Mouse (Mus musculus) urinary bladder, postnatal 36 days (tissue): Measurements from ENCODE around the gene Gm10401.
A peak's percentile ranks its signal among the peaks of the same experiment; 100 is the strongest.

Experiments used
- DNase-seq, 2 experiments: peaks; one replicate each; pipeline ENCODE4 v3.0.0; 2022; ENCODE audit warnings: low spot score in 2 of 2, mixed read lengths in 1 of 2

Gm10401 gene

DNA sequence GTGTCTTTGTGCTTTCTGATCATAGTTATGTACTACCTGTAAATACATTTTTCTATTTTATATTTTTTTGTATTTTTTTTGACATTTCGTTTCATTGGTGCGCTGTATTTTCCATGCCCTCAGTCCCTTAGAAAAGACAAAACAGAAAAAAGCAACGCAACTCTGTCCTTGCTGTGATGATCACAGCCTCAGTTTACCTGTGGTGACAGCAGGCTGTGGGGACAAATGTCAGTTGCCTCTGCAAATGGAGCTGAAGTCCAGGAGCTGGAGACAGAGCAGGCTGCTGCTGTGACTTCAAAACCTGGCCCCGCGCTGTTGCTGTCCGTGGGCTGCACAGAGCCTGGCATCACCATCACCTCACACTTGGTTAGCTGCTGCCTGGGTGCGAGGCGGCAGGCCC lies at the start of gene Gm10401:
Gene Gm10401, minus strand, starts transcription at position 101 of the 400 bp plus-strand sequence.
- no peak for DNase-seq

DNA sequence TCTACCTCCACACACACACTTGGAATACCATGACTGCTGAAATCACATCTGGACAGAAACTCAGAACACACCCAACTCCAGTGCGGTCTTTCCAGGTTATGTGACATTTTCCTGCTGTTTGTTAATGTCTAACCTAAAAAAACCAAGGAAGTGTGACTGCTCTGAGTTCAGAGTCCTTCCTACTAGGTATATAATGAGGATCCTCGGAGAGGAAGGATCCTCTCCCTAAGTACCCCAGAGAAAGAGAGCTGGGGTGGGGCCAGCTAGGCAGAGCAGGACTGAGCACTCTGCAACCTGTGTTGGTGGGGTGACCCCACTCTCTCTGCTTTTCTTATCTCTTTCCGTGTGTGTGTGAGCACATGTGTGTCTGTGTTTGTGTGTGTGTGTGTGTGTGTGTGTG lies 49.3 kb upstream of the Gm10401 start:
- no peak for DNase-seq

DNA sequence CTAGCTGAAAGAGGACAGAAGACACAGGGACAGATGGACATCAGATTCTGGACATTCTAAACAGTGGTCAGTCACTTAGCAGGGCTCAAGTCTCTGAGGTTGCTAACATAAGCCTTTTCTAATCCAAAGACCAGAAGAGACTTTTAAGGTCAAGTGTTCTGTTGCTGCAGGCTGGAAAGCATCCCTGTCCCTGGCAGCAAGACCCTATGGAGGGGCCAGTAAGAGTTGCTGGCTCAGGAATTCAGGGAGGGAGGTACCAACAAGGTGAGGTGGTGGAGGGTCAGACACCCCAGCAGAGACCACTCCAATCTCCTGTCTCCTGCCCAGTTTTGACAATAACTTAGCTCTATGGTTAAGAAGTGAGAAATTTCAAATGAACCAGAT lies 48.6 kb upstream of the Gm10401 start:
- no peak for DNase-seq

DNA sequence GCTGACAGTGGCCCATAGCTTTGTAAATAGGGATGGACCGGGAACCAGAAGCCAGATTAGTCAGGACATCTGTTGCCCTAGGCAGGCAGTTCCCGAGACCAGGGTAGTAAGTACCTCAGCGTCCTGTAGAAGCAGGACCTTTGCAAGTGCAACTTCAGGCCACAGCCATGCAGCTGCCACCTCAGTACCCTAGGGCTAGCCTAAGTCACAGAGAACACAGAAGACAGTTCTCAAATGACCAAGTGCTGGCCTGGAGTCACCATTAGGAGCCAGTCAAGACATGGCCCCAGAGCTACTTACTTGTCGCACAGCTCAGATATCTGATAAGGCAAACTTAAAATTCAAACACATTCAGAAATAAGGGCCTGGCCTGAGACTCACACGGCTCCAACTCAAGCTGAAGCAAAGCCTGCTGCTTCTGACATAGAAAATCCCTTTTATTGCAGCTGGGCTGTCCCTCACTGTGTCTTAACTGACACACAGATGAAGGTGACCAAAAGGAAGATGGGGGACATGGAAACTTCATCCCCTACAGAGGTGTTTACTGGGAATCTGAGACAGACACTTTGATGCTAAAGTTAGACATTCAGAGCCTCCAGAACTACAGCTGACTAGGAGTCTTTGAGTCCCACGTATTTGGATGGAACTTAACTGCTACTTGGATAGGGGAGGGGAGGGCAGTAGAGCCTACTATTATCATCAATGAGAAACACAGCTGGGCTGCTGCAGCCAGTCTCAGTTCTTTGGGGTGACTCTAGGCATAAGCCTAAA lies 48.1 kb upstream of the Gm10401 start:
- DNase-seq = no peak

DNA sequence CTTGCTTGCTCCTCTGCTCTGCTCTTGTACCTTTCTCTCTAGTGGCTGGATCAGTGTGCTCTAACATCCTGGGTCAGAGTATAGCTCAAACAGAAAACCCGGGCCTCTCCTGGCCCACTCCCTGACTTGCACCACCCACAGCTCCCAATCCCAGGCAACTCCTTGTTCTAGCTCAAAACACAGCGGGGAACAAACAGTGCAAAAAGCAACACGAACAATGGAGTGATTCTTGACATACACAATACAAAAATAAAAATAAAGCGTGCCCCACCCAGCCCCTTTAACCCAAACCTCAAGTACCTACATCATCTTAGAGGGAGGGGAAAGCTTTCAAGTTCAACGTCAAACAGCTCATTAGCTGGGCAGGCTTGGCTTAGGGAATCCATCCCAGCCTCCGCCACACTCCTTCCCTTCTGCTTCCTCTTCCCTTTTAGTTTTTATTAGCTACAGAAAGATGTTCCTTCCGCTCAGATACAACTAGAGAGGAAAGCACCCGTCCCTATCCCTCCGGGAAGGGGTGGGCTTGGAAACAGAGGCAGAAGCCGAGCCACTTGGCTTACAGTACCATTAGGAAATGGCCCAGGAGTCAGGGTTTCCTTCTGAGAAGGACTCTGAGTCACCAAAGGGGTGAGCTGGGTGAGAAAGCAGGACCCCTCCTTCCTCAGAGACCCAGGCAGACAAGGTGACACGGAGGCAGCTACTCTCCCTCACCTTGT lies 47.3 kb upstream of the Gm10401 start:
- DNase-seq = no peak

DNA sequence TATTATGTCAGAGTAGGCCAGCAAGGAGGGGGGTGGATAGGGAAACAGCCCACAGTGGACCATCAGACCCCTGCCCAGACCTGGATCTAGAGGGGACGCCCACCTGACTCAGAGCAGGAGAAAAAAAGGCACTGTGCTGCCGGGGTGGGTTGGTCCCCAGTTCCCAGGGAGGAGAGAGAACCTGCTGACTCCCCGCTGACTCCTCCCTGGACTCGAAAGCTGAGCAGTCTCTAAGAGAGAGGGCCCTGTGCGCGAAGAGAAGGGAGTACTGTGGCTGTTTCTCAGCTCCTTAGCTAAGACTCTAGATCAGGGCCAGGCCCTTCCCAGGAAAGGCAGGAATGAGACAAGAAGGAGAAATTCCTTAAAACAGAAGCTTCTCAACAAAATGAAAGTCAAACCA lies 46.4 kb upstream of the Gm10401 start:
- no peak for DNase-seq

DNA sequence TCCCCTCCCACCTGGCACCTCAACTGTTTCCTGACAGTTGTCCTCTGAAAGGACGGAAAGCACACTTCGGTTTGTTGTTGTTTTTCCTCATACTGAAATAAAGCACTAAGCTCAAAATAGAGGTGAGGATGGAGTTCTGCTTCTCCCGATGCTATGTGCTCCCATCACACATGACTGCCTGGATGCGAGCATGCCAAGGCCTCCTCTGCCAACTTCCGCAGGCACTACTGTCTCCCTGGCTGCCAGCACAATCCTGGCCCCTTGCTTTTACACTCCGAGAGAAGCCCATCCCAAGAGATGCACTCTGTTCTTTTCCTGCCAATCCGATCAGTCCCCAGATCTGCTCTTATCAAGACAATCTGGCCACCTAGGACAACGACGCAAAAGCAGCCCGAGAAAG lies 45.5 kb upstream of the Gm10401 start:
- DNase-seq = no peak

DNA sequence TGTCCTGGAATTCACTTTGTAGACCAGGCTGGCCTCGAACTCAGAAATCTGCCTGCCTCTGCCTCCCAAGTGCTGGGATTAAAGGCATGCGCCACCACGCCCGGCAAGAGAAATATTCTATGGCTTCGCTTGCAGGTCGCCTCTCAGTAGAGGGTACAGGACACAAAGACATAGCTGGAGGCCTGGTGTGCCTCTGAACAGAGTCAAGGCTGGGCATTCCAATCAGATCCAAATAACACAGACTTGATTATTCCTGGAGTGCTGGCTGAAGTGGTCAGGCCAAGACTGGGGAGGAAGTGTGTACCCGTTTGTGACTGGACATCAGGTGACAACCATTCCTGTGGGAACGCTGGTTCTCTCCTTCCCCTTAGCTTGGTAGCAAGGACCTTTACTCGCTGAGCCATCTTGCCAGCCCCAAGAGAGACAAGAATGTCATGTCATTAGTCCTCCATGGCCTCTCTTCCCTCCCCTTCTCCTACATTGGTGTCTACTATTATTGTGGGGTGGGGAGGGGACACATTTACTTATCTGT lies 44.1 kb upstream of the Gm10401 start:
- DNase-seq = no peak

DNA sequence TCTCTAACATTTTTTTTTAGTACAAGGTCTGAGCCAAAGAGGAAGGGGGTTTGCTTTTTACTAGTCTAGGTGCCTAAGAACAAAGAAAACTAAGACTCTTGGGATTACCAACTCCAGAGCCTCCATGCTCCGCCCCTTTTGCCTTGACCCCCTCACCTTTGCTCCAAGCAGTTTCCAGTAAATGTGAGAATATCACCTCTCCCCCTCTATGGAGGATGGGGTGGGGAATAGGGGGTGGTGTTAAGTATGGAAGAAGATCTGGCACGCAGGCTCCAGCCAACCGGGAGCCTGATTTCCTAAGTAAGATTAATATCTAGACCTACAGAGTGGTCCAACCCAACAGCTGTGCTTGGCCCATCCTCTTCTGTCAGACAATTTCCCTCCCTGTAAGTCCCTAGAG lies 42.6 kb upstream of the Gm10401 start:
- no peak for DNase-seq

DNA sequence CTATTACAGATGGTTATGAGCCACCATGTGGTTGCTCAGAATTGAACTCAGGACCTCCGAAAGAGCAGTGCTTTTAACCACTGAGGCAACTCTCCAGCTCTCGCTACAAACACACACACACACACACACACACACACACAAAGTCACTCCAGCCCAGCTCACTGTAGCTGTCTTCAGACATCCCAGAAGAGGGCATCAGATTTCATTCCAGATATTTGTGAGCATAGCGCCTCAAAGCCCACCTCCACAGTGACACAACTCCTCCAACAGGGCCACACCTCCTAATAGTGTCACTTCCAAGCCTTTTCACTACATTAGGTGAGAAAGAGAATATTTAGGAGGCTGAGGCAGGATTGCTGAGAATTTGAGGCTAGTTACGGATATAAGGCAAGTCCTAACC lies 41.0 kb upstream of the Gm10401 start:
- no peak for DNase-seq

DNA sequence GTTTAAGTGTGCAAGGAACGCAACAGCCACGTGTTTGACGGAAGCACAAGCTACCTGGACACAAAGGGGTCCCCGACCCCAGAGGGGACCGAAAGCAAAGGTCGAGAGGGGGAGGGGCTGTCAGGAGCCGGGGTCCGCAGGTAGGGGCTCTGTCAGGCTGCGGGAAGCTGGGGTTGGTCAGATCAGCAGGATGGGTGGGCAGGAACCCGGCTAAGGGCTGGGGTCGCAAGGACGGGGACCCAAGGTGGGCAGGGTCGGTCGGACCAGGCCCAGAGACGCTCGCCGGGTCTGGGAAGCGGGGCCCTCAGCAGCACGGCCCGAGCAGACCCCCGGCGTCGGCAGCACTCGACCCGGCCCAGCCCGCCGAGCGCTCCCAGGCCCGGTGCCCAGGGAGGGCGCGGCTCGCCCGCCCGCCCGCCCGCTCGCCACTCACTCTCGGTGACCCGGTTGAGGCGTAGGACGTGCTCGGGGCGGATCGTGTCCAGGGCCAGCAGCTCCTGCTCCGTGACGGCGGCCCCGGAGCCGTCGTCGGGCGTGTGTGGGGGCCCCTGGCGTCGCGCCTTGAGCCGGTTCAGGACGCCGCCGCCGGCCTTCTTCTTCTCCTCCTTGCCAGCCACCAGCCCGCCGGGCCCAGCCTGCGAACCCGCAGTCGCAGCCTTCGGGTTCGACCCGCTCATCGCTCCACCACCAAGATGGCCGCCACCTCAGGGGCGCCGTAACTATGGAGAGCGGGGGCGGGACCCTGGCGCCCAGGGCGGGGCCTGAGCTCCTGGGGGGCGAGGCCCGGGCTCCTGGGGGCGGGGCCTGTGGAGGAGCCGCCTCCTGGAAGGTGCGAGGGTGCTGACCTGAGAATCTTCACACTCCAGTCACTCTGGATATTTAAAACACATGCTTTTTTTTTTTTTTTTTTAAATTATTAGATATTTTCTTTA lies 36.4 kb upstream of the Gm10401 start, which contains the start of gene Unc119b:
Gene Unc119b, minus strand, starts transcription at position 742 of the 932 bp plus-strand sequence.
- DNase-seq = peak; percentile 87 to 88

DNA sequence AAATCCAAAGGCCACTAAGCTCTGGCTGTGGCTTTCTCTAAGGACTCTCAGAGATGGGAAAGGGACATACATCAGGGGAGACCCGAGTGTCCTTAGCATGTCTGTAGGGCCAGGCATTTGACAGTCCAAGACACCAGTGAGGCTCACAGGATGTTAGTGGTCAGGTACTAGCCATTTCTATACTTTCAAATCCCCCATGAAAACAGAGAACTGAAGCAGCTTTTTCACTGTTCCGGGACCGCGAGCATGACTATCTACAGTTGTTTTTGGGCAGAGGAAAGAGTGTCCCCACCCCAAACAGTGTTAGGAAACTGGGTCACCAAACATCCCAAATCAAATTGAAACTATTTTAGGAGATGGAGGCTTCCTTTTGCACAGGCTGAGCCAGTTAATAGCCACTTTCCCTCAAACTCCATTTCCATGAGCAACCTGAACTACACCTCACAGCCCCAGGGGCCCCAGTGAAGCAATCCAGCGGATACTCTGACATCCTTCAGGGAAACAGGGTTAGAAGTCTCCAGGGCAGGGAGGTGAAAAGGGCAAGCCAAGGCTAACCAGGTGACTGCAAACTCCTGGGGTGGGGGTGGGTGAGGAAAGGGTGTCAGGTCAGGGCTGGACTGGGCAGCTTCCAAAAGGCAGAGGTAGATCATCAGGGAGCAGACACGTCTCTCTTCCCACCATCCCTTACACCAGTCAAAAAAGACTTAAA lies 35.4 kb upstream of the Gm10401 start:
- no peak for DNase-seq

DNA sequence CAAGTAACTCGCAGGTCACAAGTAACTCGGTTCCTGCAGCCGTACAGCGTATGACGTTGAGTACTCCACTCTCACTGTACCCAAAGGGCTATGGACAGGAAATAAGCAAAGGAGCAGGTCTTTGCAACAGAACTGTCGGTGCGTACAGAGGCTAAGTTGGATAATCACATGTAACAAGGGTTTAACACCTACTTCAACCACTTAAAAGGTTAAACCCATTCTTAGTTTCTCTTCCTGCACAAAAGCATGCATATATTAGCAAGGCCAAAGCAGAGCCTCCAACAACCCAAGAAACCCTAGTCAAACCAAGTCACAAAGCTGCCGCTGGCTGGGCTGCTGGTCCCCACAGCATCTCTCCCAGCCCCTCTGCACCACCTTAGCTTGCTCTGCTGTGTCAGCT lies 34.4 kb upstream of the Gm10401 start:
- DNase-seq = no peak

DNA sequence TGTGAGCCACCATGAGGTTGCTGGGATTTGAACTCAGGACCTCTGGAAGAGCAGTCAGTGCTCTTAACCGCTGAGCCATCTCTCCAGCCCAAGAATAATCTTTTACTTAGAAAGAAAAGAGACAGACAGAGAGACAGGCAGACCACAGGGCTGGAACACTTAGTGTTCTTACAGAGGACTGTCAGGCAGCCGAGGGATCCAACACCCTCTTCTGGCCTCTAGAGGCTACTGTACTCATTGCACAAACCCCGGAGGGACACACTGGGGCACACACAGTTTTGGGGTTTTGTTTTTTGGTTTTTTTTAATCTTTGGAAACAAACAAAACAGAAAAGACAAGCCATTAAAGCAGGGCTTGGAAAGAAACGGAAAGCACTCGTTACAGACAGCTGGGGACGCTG lies 31.2 kb upstream of the Gm10401 start:
- DNase-seq = no peak

DNA sequence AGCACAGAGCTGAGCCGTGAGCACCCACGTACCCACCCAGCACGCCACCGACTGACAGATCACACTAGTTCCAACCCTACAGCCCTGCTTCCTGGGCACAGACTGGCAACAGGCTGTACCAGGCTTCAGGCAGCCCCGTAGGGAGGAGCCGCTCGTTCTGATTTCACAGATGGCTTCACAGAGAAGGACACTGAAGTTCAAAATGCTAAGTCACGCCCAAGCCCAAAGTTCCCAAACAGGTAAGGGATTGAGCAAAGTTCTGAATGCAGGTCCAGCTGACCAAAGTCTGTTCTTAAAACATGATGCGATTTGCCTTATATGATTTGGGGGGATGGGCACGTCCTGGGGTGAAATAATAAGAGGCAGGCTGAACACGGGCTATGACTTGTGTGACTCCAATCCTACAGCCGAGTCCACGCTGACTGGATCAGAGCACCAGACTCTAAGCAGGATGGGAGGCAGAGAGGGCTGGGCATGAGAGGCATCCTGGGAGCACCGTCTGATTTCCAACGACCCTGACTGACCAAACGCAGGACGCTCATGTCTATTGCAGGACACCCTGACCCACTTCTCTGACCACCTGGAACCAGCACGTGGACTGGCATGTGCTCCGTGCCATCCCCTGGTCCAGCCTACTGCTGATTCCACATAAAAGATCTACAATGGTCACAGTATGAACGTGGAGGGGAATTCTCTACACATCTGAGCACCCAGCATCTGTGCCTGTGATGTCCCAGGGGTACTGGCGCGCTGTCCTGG lies 29.5 kb upstream of the Gm10401 start:
- no peak for DNase-seq

DNA sequence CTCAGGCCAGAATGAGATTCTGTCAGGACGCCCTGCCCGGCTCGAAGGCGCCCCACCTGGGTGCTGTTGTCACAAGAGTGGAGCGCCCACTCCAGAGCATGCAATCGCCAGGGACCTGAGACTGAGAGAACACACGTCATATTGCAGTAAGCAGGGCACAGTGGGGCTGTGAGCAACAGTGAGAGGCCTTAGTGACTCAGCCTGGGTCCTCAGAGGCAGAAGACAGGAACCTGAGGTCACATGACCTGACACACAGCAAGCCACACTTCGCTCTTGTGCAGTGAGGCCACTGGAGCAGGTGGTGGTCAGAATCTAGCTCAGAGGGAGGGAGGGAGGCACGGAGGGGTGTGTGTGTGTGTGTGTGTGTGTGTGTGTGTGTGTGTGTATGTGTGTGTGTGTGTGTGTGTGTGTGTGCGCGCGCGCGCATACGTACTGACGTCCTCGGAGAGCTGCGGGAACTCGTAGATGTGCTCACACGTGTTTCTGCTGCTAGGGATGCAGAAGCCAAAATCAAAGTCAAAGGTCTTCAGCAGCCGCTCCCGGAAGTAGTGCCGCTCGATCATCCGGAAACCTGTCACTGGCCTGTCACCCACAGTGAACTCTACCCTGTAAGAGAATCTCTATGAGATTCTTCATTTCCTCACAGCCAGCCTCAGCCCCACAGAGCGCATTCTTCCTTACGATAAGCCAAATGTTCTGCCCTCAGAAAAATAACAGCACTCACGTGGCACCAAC lies 28.6 kb upstream of the Gm10401 start:
- peak in 1 of 2 experiments; percentile 14 for DNase-seq

DNA sequence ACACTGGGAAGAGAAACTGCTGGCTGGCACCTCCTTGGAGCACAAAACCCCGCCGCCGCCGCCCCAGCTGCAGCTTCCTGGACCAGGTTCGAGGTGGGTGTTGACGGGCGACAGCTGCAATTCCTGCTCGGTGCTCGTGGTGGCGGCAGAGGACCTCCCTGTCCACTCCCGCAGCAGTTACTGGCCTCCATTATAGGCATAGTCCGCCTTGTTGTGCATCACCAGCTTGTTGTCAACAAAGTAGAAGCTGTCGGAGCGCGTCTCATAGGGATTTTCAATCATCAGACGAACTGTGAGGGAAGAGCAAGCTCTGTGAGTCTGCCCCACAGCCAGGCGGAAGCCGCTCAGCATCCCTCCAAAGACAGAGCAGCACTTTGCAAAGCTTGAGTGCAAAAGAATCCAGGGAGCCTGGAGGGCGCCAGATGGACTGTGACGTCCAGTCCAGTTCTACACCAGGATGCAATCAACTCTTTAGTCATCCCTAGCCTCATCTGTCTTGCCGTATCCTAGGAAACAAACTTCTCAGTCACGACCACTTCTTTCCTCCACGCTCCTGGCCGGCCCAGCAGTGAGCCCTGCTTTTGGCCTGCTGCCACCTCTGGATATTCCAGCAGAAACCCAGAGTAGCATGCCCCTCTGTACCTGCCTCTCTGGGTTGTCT lies 27.2 kb upstream of the Gm10401 start:
- peak; percentile 71 to 85 for DNase-seq

DNA sequence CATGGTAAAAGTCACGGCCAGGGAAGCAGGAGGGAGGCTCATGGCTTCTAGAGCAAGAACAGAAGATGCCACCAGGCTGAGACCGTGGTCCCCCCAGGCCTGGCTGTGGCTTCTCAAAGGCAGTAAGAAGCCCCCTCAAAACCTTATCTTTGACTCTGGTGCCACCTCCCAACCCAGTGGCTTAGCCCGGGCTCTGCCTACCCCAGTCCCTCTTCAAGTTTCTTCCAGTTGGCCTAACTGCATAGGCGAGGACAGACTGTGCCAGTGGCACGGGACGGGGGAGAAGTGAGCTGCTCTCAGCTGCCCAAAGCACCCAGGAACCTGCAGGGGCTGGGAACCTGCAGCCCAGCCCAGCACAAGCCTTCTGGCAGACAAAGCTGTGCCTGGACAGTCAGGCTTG lies 26.6 kb upstream of the Gm10401 start:
- no peak for DNase-seq

DNA sequence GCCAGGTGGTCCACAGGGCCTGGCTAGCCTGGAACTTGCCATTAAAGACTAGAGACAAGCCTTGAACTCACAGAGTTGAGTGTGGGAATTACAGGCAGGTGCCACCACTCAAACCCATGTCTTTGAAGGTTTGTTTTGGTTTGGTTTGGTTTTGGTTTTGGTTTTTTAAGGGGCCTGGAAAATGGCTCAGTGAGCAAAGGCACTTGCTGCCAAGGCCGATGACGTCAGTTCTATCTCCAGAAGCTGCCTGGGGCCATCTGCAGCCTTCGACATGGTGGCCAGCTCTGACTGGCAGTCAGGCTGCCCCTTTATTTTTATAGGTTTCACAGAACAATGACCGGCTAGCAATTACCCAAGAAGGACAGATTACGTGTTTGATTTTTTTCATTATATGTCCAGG lies 22.9 kb upstream of the Gm10401 start:
- DNase-seq = no peak
